Mouse (Mus musculus): ENCODE data around the gene Rcbtb2.

DNA sequence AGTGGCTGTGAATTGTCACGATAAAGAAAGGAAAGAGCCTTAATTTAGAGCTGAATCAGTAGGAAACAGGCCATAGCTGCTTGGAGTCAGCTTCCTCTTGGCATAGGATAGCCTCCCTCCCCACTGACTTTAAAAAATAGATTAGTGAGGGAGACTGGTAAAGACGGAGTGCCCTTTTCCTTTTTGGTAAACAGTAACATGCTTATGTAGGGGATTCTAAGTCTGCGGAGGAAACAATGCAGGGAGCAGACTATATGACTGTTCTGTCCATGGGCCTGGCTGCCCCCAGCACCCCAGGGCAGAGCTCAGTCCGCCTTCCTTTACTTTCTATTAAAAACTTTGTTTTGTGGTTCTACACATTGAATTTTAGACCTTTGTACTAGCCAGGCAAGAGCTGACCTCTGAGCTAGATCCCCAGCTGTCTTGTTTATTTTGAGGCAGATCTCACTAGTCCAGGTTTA is 56.4 kb downstream of the Rcbtb2 start:
- no peak for TF ChIP-seq CTCF (IDR thresholded peaks at IDR 0.05)
- peak; percentile 82 for TF ChIP-seq EP300 (IDR thresholded peaks at IDR 0.05)

Data from lung, postnatal 0 days (tissue).